Mouse (Mus musculus) megakaryocyte, embryonic 14.5 days (primary cell): ENCODE results near the gene Brd4.

ENCODE experiments used
- FLI1 ChIP-seq: IDR thresholded peaks from 2 replicates; pipeline ENCODE4 v1.6.1; 2012; ENCODE audit warnings: low read length, inconsistent platforms, mixed read lengths
- GATA1 ChIP-seq: IDR thresholded peaks from 3 replicates; pipeline ENCODE4 v1.6.1; 2012; ENCODE audit warnings: mixed read lengths, low read length, inconsistent platforms, borderline replicate concordance

DNA sequence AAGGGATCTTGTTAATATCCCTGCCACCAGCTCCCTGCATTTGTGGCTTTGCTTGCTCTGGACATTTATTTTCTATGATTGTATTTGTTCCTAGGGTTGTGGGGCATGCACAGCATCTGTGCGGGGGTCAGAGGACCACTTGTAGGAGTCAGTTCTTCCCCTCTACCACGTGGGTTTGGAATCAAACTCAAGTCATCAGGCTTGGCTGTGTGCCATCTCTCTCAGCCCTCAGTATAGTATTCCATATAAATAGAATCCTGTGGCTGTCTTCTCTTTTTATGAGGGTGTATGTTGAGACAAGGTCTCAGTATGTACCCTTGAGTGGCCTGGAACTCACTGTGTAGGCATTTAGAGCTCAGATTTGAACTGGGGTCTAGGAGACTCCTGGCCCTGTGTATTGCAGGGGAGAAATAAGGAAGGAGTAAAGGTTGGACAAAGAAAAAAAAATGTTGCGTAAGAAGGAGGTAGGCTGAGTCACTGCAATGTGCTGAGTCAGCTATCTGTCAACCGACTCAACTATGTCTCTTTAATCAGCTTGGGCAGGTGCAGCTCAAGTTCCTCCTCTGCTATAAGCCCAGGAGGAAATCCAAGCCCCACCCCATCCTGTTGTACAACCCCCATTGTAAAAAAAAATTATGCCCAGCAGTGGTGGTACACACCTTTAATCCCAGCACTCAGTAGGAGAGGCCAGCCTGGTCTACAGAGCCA is 114.8 kb downstream of the Brd4 start:
- TF ChIP-seq FLI1, result no peak
- TF ChIP-seq GATA1, result no peak
